Mouse (Mus musculus): ENCODE measurements around the gene Myh2. TPM values are rescaled to one million over a fixed set of nuclear protein-coding genes. Genes with fewer than 3 reads are reported as not detected.

Gene Myh2
- total RNA-seq, 1 experiment, result not detected

- Histone ChIP-seq H3K27ac (ENCODE audit: insufficient read depth, low read depth, low read length, poor library complexity, severe bottlenecking) (no peak overlapping the region), H3K9me3 (ENCODE audit: control insufficient read depth, insufficient read depth, low read depth, low read length) (no peaks in the 10 kb centered on the region), H3K4me1 (ENCODE audit: control insufficient read depth in 2 of 2, insufficient read depth in 2 of 2, low read length in 2 of 2, poor library complexity in 1 of 2) (no peaks in the 10 kb centered on the region), H3K4me3 (ENCODE audit: insufficient read depth in 1 of 2, low read depth in 1 of 2, low read length in 2 of 2, poor library complexity in 1 of 2, severe bottlenecking in 1 of 2) (no peak overlapping the region), H3K36me3 (ENCODE audit: control insufficient read depth, insufficient read depth, low read length, poor library complexity, severe bottlenecking) (no peaks in the 10 kb centered on the region), H3K9ac (ENCODE audit: insufficient read depth, low read depth, low read length, poor library complexity, severe bottlenecking) (no peak overlapping the region)
- TF ChIP-seq MAFK (IDR thresholded peaks at IDR 0.05; ENCODE audit: insufficient read depth, low read depth, low read length) (no peak), ZNF384 (IDR thresholded peaks at IDR 0.05; ENCODE audit: low read depth, low read length) (no peak), HCFC1 (IDR thresholded peaks at IDR 0.05; ENCODE audit: borderline replicate concordance, insufficient read depth, low read length) (no peak)
- no peak for DNase-seq (ENCODE audit: low read depth, low spot score)
- in situ Hi-C loops (cut with MboI; ENCODE audit: low sequenced_read_pairs in 2 of 2, unreplicated experiment in 2 of 2), result no loop called here
These were observed 28.5 kb downstream of the Myh2 start for GRCm38 (mm10) chr11:67199321-67199720.

- H3K9ac ChIP-seq (ENCODE audit: insufficient read depth, low read depth, low read length, poor library complexity, severe bottlenecking), result no peak within 1 kb of the TSS
- no peaks in the 10 kb centered on the region for H3K4me1 ChIP-seq (ENCODE audit: control insufficient read depth in 2 of 2, insufficient read depth in 2 of 2, low read length in 2 of 2, poor library complexity in 1 of 2)
- H3K36me3 ChIP-seq (ENCODE audit: control insufficient read depth, insufficient read depth, low read length, poor library complexity, severe bottlenecking), result no peaks in the 10 kb centered on the region
- no peak within 1 kb of the TSS for H3K4me3 ChIP-seq (ENCODE audit: insufficient read depth in 1 of 2, low read depth in 1 of 2, low read length in 2 of 2, poor library complexity in 1 of 2, severe bottlenecking in 1 of 2)
- TF ChIP-seq MAFK (IDR thresholded peaks at IDR 0.05; ENCODE audit: insufficient read depth, low read depth, low read length) (no peak), CHD2 (IDR thresholded peaks at IDR 0.05; ENCODE audit: low read depth, low read length) (no peak), ZNF384 (IDR thresholded peaks at IDR 0.05; ENCODE audit: low read depth, low read length) (no peak), HCFC1 (IDR thresholded peaks at IDR 0.05; ENCODE audit: borderline replicate concordance, insufficient read depth, low read length) (no peak), ZC3H11A (IDR thresholded peaks at IDR 0.05; ENCODE audit: borderline replicate concordance, low read depth, low read length) (no peak)
- in situ Hi-C loops (cut with MboI; ENCODE audit: low sequenced_read_pairs in 2 of 2, unreplicated experiment in 2 of 2), result no loop called here
- no peak within 1 kb of the TSS for H3K27ac ChIP-seq (ENCODE audit: insufficient read depth, low read depth, low read length, poor library complexity, severe bottlenecking)
- H3K9me3 ChIP-seq (ENCODE audit: control insufficient read depth, insufficient read depth, low read depth, low read length), result no peaks in the 10 kb centered on the region
- DNase-seq (ENCODE audit: low read depth, low spot score), result no peak
These were observed 28.9 kb downstream of the Myh2 start, which contains the start of gene Myh1 for GRCm38 (mm10) chr11:67199752-67200151. Gene Myh1, plus strand, starts transcription at chr11:67200052.

GRCm38 (mm10) chr11:67204766-67205165, 33.9 kb downstream of the Myh2 start:
- H3K9ac ChIP-seq (ENCODE audit: insufficient read depth, low read depth, low read length, poor library complexity, severe bottlenecking), result no peak overlapping the region
- no peaks in the 10 kb centered on the region for H3K4me1 ChIP-seq (ENCODE audit: control insufficient read depth in 2 of 2, insufficient read depth in 2 of 2, low read length in 2 of 2, poor library complexity in 1 of 2)
- DNase-seq (ENCODE audit: low read depth, low spot score), result no peak
- in situ Hi-C loops (cut with MboI; ENCODE audit: low sequenced_read_pairs in 2 of 2, unreplicated experiment in 2 of 2), result no loop called here
- TF ChIP-seq MAFK (IDR thresholded peaks at IDR 0.05; ENCODE audit: insufficient read depth, low read depth, low read length) (no peak), HCFC1 (IDR thresholded peaks at IDR 0.05; ENCODE audit: borderline replicate concordance, insufficient read depth, low read length) (no peak), CHD2 (IDR thresholded peaks at IDR 0.05; ENCODE audit: low read depth, low read length) (no peak), ZNF384 (IDR thresholded peaks at IDR 0.05; ENCODE audit: low read depth, low read length) (no peak), ZC3H11A (IDR thresholded peaks at IDR 0.05; ENCODE audit: borderline replicate concordance, low read depth, low read length) (no peak)
- H3K27ac ChIP-seq (ENCODE audit: insufficient read depth, low read depth, low read length, poor library complexity, severe bottlenecking), result no peak overlapping the region
- no peaks in the 10 kb centered on the region for H3K9me3 ChIP-seq (ENCODE audit: control insufficient read depth, insufficient read depth, low read depth, low read length)
- no peaks in the 10 kb centered on the region for H3K36me3 ChIP-seq (ENCODE audit: control insufficient read depth, insufficient read depth, low read length, poor library complexity, severe bottlenecking)
- H3K4me3 ChIP-seq (ENCODE audit: insufficient read depth in 1 of 2, low read depth in 1 of 2, low read length in 2 of 2, poor library complexity in 1 of 2, severe bottlenecking in 1 of 2), result no peak overlapping the region

GRCm38 (mm10) chr11:67221803-67222202, 51.0 kb downstream of the Myh2 start:
- in situ Hi-C loops (cut with MboI; ENCODE audit: low sequenced_read_pairs in 2 of 2, unreplicated experiment in 2 of 2), result no loop called here
- H3K27ac ChIP-seq (ENCODE audit: insufficient read depth, low read depth, low read length, poor library complexity, severe bottlenecking), result no peak overlapping the region
- TF ChIP-seq ZNF384 (IDR thresholded peaks at IDR 0.05; ENCODE audit: low read depth, low read length) (no peak), CHD2 (IDR thresholded peaks at IDR 0.05; ENCODE audit: low read depth, low read length) (no peak), MAFK (IDR thresholded peaks at IDR 0.05; ENCODE audit: insufficient read depth, low read depth, low read length) (no peak), ZC3H11A (IDR thresholded peaks at IDR 0.05; ENCODE audit: borderline replicate concordance, low read depth, low read length) (no peak), HCFC1 (IDR thresholded peaks at IDR 0.05; ENCODE audit: borderline replicate concordance, insufficient read depth, low read length) (no peak)
- no peak overlapping the region for H3K4me3 ChIP-seq (ENCODE audit: insufficient read depth in 1 of 2, low read depth in 1 of 2, low read length in 2 of 2, poor library complexity in 1 of 2, severe bottlenecking in 1 of 2)
- H3K9ac ChIP-seq (ENCODE audit: insufficient read depth, low read depth, low read length, poor library complexity, severe bottlenecking), result no peak overlapping the region
- H3K4me1 ChIP-seq (ENCODE audit: control insufficient read depth in 2 of 2, insufficient read depth in 2 of 2, low read length in 2 of 2, poor library complexity in 1 of 2), result no peaks in the 10 kb centered on the region
- no peaks in the 10 kb centered on the region; the same call in 1 of the 2 replicates for H3K36me3 ChIP-seq (ENCODE audit: control insufficient read depth, insufficient read depth, low read length, poor library complexity, severe bottlenecking)
- no peak for DNase-seq (ENCODE audit: low read depth, low spot score)
- H3K9me3 ChIP-seq (ENCODE audit: control insufficient read depth, insufficient read depth, low read depth, low read length), result no peaks in the 10 kb centered on the region

- H3K36me3 ChIP-seq (ENCODE audit: control insufficient read depth, insufficient read depth, low read length, poor library complexity, severe bottlenecking), result no peaks in the 10 kb centered on the region; the same call in 1 of the 2 replicates
- in situ Hi-C loops (cut with MboI; ENCODE audit: low sequenced_read_pairs in 2 of 2, unreplicated experiment in 2 of 2), result no loop called here
- no peak overlapping the region for H3K4me3 ChIP-seq (ENCODE audit: insufficient read depth in 1 of 2, low read depth in 1 of 2, low read length in 2 of 2, poor library complexity in 1 of 2, severe bottlenecking in 1 of 2)
- no peak for DNase-seq (ENCODE audit: low read depth, low spot score)
- no peaks in the 10 kb centered on the region for H3K4me1 ChIP-seq (ENCODE audit: control insufficient read depth in 2 of 2, insufficient read depth in 2 of 2, low read length in 2 of 2, poor library complexity in 1 of 2)
- H3K9ac ChIP-seq (ENCODE audit: insufficient read depth, low read depth, low read length, poor library complexity, severe bottlenecking), result no peak overlapping the region
- H3K9me3 ChIP-seq (ENCODE audit: control insufficient read depth, insufficient read depth, low read depth, low read length), result no peaks in the 10 kb centered on the region
- TF ChIP-seq HCFC1 (IDR thresholded peaks at IDR 0.05; ENCODE audit: borderline replicate concordance, insufficient read depth, low read length), result no peak
- no peak for TF ChIP-seq ZC3H11A (IDR thresholded peaks at IDR 0.05; ENCODE audit: borderline replicate concordance, low read depth, low read length)
- no peak for TF ChIP-seq ZNF384 (IDR thresholded peaks at IDR 0.05; ENCODE audit: low read depth, low read length)
- no peak for TF ChIP-seq CHD2 (IDR thresholded peaks at IDR 0.05; ENCODE audit: low read depth, low read length)
- no peak for TF ChIP-seq MAFK (IDR thresholded peaks at IDR 0.05; ENCODE audit: insufficient read depth, low read depth, low read length)
- H3K27ac ChIP-seq (ENCODE audit: insufficient read depth, low read depth, low read length, poor library complexity, severe bottlenecking), result no peak overlapping the region
These were observed 53.6 kb downstream of the Myh2 start for GRCm38 (mm10) chr11:67224466-67224865.
